Mouse (Mus musculus) stomach, adult 2 months (tissue): Measurements from ENCODE around the gene Castor2. TPM values are rescaled to one million over a fixed set of nuclear protein-coding genes. Genes with fewer than 3 reads are reported as not detected.

ENCODE experiments used
- polyA plus RNA-seq: library from polyadenylated mRNA; depleted of rRNA; stranded (reverse); fragments of >200 nt; gene quantifications from 2 replicates; pipeline ENCODE4 v1.2.3, GENCODE M21; 2012; rRNA removed

The Castor2 gene
- 2.0 and 2.5 TPM in 2 replicates for polyA plus RNA-seq

GRCm38 (mm10) chr5:134099496-134100211 is at the start of gene Castor2:
Gene Castor2, plus strand, starts transcription at chr5:134099711.

GRCm38 (mm10) chr5:134176169-134176881 is 76.8 kb downstream of the Castor2 start, which contains the start of gene Rcc1l:
Gene Rcc1l, minus strand, starts transcription at chr5:134176774.

GRCm38 (mm10) chr5:134183880-134184808 is 84.6 kb downstream of the Castor2 start, which contains the start of gene Gtf2ird2:
Gene Gtf2ird2, plus strand, starts transcription at chr5:134184019.

Other genes starting within 250 kb of the Castor2 start
- 6.7 and 8.5 TPM in 2 replicates for gene Rcc1l, start 77.1 kb downstream of the Castor2 start, polyA plus RNA-seq
- 1.6 and 1.9 TPM in 2 replicates for gene Gtf2ird2, start 84.3 kb downstream of the Castor2 start, polyA plus RNA-seq
- gene Ncf1, start 129.9 kb downstream of the Castor2 start, polyA plus RNA-seq: 3.7 and 9.8 TPM in 2 replicates
- gene Gtf2i, start 215.0 kb downstream of the Castor2 start, polyA plus RNA-seq: 31.8 and 32.8 TPM in 2 replicates